Mouse (Mus musculus): ENCODE data around the gene Trabd2b. TPM values are rescaled to one million over a fixed set of nuclear protein-coding genes. Genes with fewer than 3 reads are reported as not detected.

The Trabd2b gene
- polyA plus RNA-seq, 1 experiment from 2014 or later = 1.00 TPM

- Histone ChIP-seq H3K27me3 (no peaks in the 10 kb centered on the region), H3K4me3 (replicated peaks) (no peak overlapping the region), H3K4me2 (no peak overlapping the region), H3K9ac (no peak overlapping the region), H3K4me1 (no peaks in the 10 kb centered on the region), H3K36me3 (replicated peaks) (no peaks in the 10 kb centered on the region), H3K9me3 (no peaks in the 10 kb centered on the region), H3K27ac (no peak overlapping the region)
- 95% methylated on average over 1 of the region's 1 CpGs for WGBS
- no peak for ATAC-seq (ENCODE audit: low FRiP score)
Measured at GRCm38 (mm10) chr4:114374330-114374729, 32.2 kb upstream of the Trabd2b start.

GRCm38 (mm10) chr4:114377531-114377930, 29.0 kb upstream of the Trabd2b start:
- H3K4me1 ChIP-seq = 0 out of 2 replicates have a peak, but pooled peaks cover 3% of the 10 kb centered on the region
- no peak for ATAC-seq (ENCODE audit: low FRiP score)
- H3K4me2 ChIP-seq = no peak overlapping the region
- 86% methylated on average over 11 of the region's 11 CpGs for WGBS
- H3K9me3 ChIP-seq = no peaks in the 10 kb centered on the region
- H3K4me3 ChIP-seq (replicated peaks) = no peak overlapping the region
- H3K9ac ChIP-seq = no peak overlapping the region
- no peak overlapping the region for H3K27ac ChIP-seq
- H3K27me3 ChIP-seq = no peaks in the 10 kb centered on the region
- no peaks in the 10 kb centered on the region for H3K36me3 ChIP-seq (replicated peaks)

- Histone ChIP-seq H3K27me3 (no peaks in the 10 kb centered on the region), H3K4me3 (replicated peaks) (no peak overlapping the region), H3K9me3 (no peaks in the 10 kb centered on the region), H3K4me1 (peaks cover 5% of the 10 kb centered on the region; the same call in 1 of the 2 replicates), H3K9ac (no peak overlapping the region), H3K36me3 (replicated peaks) (no peaks in the 10 kb centered on the region), H3K27ac (no peak overlapping the region), H3K4me2 (no peak overlapping the region)
- ATAC-seq (ENCODE audit: low FRiP score) = no peak
- 81% methylated on average over 7 of the region's 7 CpGs for WGBS
Measured at GRCm38 (mm10) chr4:114378512-114378911, 28.0 kb upstream of the Trabd2b start.

DNA sequence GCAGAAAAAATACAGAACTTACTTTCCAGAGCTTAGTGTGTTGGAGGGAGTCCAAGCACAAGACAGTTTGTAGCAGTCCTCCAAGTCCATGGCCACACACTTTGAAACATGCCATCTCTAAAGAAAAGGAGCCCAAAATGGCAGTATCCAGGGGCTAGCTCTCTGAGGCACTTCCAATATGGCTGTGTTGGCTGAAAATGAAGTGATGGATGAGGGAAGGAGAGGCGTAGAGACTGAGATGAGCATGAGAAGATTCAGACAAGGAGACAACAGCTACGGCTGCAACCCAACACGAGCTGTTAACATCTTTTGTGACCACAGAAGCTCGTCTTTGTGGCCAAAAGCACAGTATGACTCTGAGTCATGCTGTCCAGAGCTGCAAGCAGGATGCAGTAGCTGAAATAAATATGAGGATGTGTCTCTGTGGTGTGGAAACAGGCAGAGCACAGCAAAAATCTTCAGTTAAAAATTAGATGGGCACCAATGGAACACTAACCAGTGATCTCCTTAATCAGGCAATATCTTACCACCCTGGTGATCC, 27.0 kb upstream of the Trabd2b start:
- WGBS = 88% methylated on average over 4 of the region's 4 CpGs
- Histone ChIP-seq H3K27me3 (no peaks in the 10 kb centered on the region), H3K4me3 (replicated peaks) (no peak overlapping the region), H3K4me1 (peaks cover 5% of the 10 kb centered on the region; the same call in 1 of the 2 replicates), H3K27ac (no peak overlapping the region), H3K4me2 (no peak overlapping the region), H3K9ac (no peak overlapping the region), H3K9me3 (no peaks in the 10 kb centered on the region), H3K36me3 (replicated peaks) (no peaks in the 10 kb centered on the region)
- no peak for ATAC-seq (ENCODE audit: low FRiP score)

DNA sequence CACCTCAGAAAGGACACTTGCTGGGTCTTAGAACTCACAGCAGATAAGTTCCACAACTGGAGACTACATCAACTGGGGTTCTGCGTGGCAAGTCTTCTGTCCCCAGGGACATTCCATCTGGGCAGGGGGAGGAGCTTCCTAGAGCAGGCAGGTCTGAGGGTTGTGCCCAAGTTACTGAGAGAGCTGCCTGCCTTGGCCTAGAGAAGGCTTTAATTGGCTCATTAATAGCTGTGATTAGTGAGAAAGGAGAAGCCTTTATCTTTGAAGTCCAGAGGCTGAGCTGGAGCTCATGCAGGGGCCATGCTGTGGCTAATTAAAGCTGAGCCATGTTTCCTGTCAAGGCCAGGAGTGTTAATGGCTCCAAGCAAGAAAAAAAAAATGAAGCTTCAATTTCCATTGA, 23.9 kb upstream of the Trabd2b start:
- peak; percentile 91; the same call in 1 of the 2 replicates for ATAC-seq (ENCODE audit: low FRiP score)
- no peak overlapping the region for H3K4me2 ChIP-seq
- no peaks in the 10 kb centered on the region for H3K36me3 ChIP-seq (replicated peaks)
- H3K4me1 ChIP-seq = peaks cover 5% of the 10 kb centered on the region; the same call in 1 of the 2 replicates
- H3K9ac ChIP-seq = no peak overlapping the region
- 3% methylated on average over 1 of the region's 1 CpGs for WGBS
- 0 out of 2 replicates have a peak overlapping the region, but pooled peaks have one; percentile 5 for H3K27ac ChIP-seq
- H3K9me3 ChIP-seq = no peaks in the 10 kb centered on the region
- H3K4me3 ChIP-seq (replicated peaks) = no peak overlapping the region
- no peaks in the 10 kb centered on the region for H3K27me3 ChIP-seq

DNA sequence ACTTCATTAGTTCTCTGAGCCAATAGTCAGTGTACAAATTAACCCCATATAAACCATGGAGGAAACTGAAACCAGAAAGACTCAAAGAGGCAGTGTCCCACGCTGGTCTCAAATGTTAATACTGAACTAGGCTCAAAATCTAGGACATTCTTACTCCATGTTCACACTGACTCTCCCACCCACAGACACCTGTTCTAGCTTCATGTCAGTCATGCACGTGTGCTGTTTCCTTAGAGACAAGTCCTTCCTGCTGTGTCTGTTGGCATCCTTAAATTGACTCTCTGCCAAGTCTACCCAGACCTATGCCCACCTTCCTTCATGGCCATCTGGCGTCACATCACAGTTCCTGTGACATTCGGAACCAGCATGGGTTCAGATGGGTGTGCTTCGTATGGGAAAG, 21.3 kb upstream of the Trabd2b start:
- ATAC-seq (ENCODE audit: low FRiP score) = no peak
- no peaks in the 10 kb centered on the region for H3K9me3 ChIP-seq
- no peak overlapping the region for H3K9ac ChIP-seq
- H3K4me2 ChIP-seq = no peak overlapping the region
- no peak overlapping the region for H3K4me3 ChIP-seq (replicated peaks)
- peaks cover 5% of the 10 kb centered on the region; the same call in 1 of the 2 replicates for H3K4me1 ChIP-seq
- H3K27ac ChIP-seq = no peak overlapping the region
- 86% methylated on average over 5 of the region's 5 CpGs for WGBS
- H3K36me3 ChIP-seq (replicated peaks) = no peaks in the 10 kb centered on the region
- no peaks in the 10 kb centered on the region for H3K27me3 ChIP-seq

- WGBS = 84% methylated on average over 2 of the region's 2 CpGs
- no peak for ATAC-seq (ENCODE audit: low FRiP score)
- no peak overlapping the region for H3K9ac ChIP-seq
- peaks cover 5% of the 10 kb centered on the region; the same call in 1 of the 2 replicates for H3K4me1 ChIP-seq
- no peaks in the 10 kb centered on the region for H3K36me3 ChIP-seq (replicated peaks)
- no peak overlapping the region for H3K4me3 ChIP-seq (replicated peaks)
- H3K4me2 ChIP-seq = no peak overlapping the region
- H3K27me3 ChIP-seq = no peaks in the 10 kb centered on the region
- no peak overlapping the region for H3K27ac ChIP-seq
- H3K9me3 ChIP-seq = no peaks in the 10 kb centered on the region
Measured at GRCm38 (mm10) chr4:114386395-114386811, 20.1 kb upstream of the Trabd2b start.

GRCm38 (mm10) chr4:114387527-114388135, 18.9 kb upstream of the Trabd2b start:
- ATAC-seq (ENCODE audit: low FRiP score) = no peak
- 85% methylated on average over 2 of the region's 2 CpGs for WGBS

GRCm38 (mm10) chr4:114388306-114388705, 18.2 kb upstream of the Trabd2b start:
- H3K27ac ChIP-seq = no peak overlapping the region
- H3K9ac ChIP-seq = no peak overlapping the region
- 89% methylated on average over 3 of the region's 3 CpGs for WGBS
- H3K4me2 ChIP-seq = no peak overlapping the region
- no peaks in the 10 kb centered on the region for H3K9me3 ChIP-seq
- H3K36me3 ChIP-seq (replicated peaks) = no peaks in the 10 kb centered on the region
- H3K27me3 ChIP-seq = no peaks in the 10 kb centered on the region
- H3K4me3 ChIP-seq (replicated peaks) = no peak overlapping the region
- no peaks in the 10 kb centered on the region; the same call in 1 of the 2 replicates for H3K4me1 ChIP-seq
- ATAC-seq (ENCODE audit: low FRiP score) = no peak

More at GRCm38 (mm10) chr4:114387527-114388135, 18.9 kb upstream of the Trabd2b start:
- Histone ChIP-seq H3K36me3 (replicated peaks) (no peaks in the 10 kb centered on the region), H3K4me3 (replicated peaks) (no peak overlapping the region), H3K9me3 (no peaks in the 10 kb centered on the region), H3K4me1 (peaks cover 1% of the 10 kb centered on the region; the same call in 1 of the 2 replicates), H3K4me2 (no peak overlapping the region), H3K27ac (no peak overlapping the region), H3K27me3 (no peaks in the 10 kb centered on the region), H3K9ac (no peak overlapping the region)

- no peak overlapping the region for H3K4me3 ChIP-seq (replicated peaks)
- H3K27ac ChIP-seq = no peak overlapping the region
- ATAC-seq (ENCODE audit: low FRiP score) = no peak
- H3K4me1 ChIP-seq = no peaks in the 10 kb centered on the region
- H3K27me3 ChIP-seq = no peaks in the 10 kb centered on the region
- no peak overlapping the region for H3K9ac ChIP-seq
- H3K4me2 ChIP-seq = no peak overlapping the region
- no peaks in the 10 kb centered on the region for H3K9me3 ChIP-seq
- H3K36me3 ChIP-seq (replicated peaks) = no peaks in the 10 kb centered on the region
Measured at GRCm38 (mm10) chr4:114389653-114390052, 16.9 kb upstream of the Trabd2b start.

GRCm38 (mm10) chr4:114397625-114398024, 8.9 kb upstream of the Trabd2b start:
- ATAC-seq (ENCODE audit: low FRiP score) = no peak
- Histone ChIP-seq H3K4me1 (no peaks in the 10 kb centered on the region; the same call in 1 of the 2 replicates), H3K9ac (no peak overlapping the region), H3K9me3 (no peaks in the 10 kb centered on the region), H3K4me2 (no peak overlapping the region), H3K27ac (no peak overlapping the region), H3K36me3 (replicated peaks) (no peaks in the 10 kb centered on the region), H3K27me3 (no peaks in the 10 kb centered on the region), H3K4me3 (replicated peaks) (no peak overlapping the region)

DNA sequence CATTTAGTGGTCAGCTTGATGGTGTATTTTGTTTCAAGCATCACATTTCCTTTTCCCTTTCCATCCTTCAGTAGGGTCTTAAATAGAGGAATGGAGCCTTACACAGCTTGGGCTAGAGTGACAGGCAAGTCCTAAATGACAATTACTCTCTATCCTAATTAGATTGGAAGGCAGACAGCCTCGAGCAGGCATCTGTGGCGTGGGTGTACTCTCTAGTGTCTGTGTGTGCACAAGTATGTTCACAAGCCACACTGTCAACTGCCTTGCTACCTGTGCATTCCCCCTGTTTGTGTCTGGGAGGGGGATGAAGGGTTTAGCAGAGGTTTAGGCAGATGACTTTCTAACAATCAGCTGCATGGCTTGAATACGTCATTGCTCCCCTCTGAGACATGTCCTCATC, 6.7 kb upstream of the Trabd2b start:
- no peak for ATAC-seq (ENCODE audit: low FRiP score)
- Histone ChIP-seq H3K4me1 (no peaks in the 10 kb centered on the region; the same call in 1 of the 2 replicates), H3K4me3 (replicated peaks) (no peak overlapping the region), H3K36me3 (replicated peaks) (no peaks in the 10 kb centered on the region), H3K9ac (no peak overlapping the region), H3K27ac (no peak overlapping the region), H3K27me3 (no peaks in the 10 kb centered on the region), H3K4me2 (no peak overlapping the region), H3K9me3 (no peaks in the 10 kb centered on the region)
- WGBS = 55% methylated on average over 3 of the region's 3 CpGs

All from forebrain, embryonic 12.5 days (tissue).